Mouse (Mus musculus) cerebellum, adult (tissue): ENCODE results near the gene Dpy19l1.

Experiments
- ATAC-seq: cut with Nextera tagmentation; 2 replicates; pipeline ENCODE4 v1.9.2; 2017; ENCODE audit warnings: mild to moderate bottlenecking, moderate library complexity, mixed read lengths; ENCODE audit not compliant: insufficient number of reproducible peaks, low FRiP score, low TSS enrichment

Dpy19l1 gene

GRCm38 (mm10) chr9:24379321-24379720 is 123.6 kb downstream of the Dpy19l1 start:
- ATAC-seq, result no peak; the same call in 1 of the 2 replicates

GRCm38 (mm10) chr9:24378848-24379247 is 124.1 kb downstream of the Dpy19l1 start:
- ATAC-seq, result no peak
